Mouse (Mus musculus): ENCODE data around the gene Rnf157. TPM values are rescaled to one million over a fixed set of nuclear protein-coding genes. Genes with fewer than 3 reads are reported as not detected.

Gene Rnf157
- polyA plus RNA-seq, 1 experiment = 199 TPM

DNA sequence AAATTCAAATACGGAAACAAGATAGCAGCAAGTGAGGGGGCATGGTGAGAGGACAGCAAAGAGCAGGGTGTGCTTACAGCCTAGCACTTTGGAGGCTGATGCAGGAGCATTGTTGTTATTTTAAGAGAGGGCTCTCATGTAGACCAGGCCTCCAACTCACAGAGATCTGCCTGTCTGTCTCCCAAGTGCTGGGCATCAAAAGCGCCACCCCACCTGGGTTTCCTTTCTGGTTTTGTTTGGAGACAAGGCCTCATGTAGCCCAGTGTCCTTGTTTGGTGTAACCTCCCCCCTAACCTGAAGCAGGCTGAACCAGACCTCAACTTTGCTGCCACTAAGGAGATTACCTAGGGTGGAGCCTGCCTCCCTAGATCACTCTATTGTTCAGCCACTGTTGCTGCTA, 9.7 kb upstream of the Rnf157 start:
- Histone ChIP-seq H3K27ac (ENCODE audit: insufficient read depth, low read depth, low read length) (no peak overlapping the region), H3K4me1 (ENCODE audit: control insufficient read depth, insufficient read depth, low read length) (peaks cover 3% of the 10 kb centered on the region; the same call in 1 of the 2 replicates), H3K4me3 (ENCODE audit: insufficient read depth, low read depth, low read length) (no peak overlapping the region)
- TF ChIP-seq CTCF (IDR thresholded peaks at IDR 0.05; ENCODE audit: insufficient read depth, low read depth, low read length) (no peak), POLR2A (IDR thresholded peaks at IDR 0.05; ENCODE audit: insufficient read depth, low read depth, low read length) (no peak)
- 92% methylated on average over 2 of the region's 2 CpGs for WGBS

GRCm38 (mm10) chr11:116421102-116421501, 8.3 kb upstream of the Rnf157 start:
- peaks cover 5% of the 10 kb centered on the region; the same call in 1 of the 2 replicates for H3K4me1 ChIP-seq (ENCODE audit: control insufficient read depth, insufficient read depth, low read length)
- WGBS = 84% methylated on average over 6 of the region's 6 CpGs
- TF ChIP-seq POLR2A (IDR thresholded peaks at IDR 0.05; ENCODE audit: insufficient read depth, low read depth, low read length) = no peak
- no peak for TF ChIP-seq CTCF (IDR thresholded peaks at IDR 0.05; ENCODE audit: insufficient read depth, low read depth, low read length)
- no peak overlapping the region for H3K4me3 ChIP-seq (ENCODE audit: insufficient read depth, low read depth, low read length)
- no peak overlapping the region for H3K27ac ChIP-seq (ENCODE audit: insufficient read depth, low read depth, low read length)

GRCm38 (mm10) chr11:116418841-116419462, 6.1 kb upstream of the Rnf157 start:
- TF ChIP-seq POLR2A (IDR thresholded peaks at IDR 0.05; ENCODE audit: insufficient read depth, low read depth, low read length) (no peak), CTCF (IDR thresholded peaks at IDR 0.05; ENCODE audit: insufficient read depth, low read depth, low read length) (no peak)
- Histone ChIP-seq H3K4me3 (ENCODE audit: insufficient read depth, low read depth, low read length) (no peak overlapping the region), H3K4me1 (ENCODE audit: control insufficient read depth, insufficient read depth, low read length) (peaks cover 9% of the 10 kb centered on the region; the same call in 1 of the 2 replicates), H3K27ac (ENCODE audit: insufficient read depth, low read depth, low read length) (no peak overlapping the region)
- WGBS = 75% methylated on average over 6 of the region's 6 CpGs

DNA sequence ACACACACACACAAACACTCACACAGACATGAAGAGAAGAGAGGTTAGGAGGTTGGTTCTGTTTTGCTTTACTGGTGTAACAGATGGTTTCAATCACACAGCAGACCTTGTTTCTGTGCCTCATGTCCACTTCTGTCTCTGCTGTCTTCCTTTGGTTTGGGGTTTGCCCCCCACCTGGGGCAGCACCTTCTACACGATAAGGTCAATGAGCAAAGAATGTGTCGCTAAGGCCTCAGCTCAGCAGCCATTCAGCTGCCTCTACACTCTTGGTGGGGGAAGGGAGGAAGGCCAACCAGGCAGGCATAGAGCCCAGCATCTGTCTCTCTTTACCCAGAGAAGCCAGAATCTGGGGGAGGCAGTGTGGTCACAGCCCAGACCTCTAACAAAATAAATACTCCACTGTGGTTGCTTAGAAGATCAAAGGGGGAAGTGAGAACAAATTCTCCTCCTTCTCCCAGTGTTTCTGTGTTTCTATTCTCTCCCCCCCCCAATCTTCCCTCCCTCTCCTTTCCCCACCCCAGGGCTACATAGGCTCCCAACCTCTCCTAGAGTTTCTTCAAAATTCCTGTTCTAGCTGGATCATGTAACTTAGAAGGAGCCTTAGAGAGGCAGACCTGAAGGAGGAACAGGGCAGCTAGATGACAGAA, 5.5 kb upstream of the Rnf157 start:
- H3K4me3 ChIP-seq (ENCODE audit: insufficient read depth, low read depth, low read length) = no peak overlapping the region
- no peak overlapping the region for H3K27ac ChIP-seq (ENCODE audit: insufficient read depth, low read depth, low read length)
- WGBS = 38% methylated on average over 2 of the region's 2 CpGs
- TF ChIP-seq POLR2A (IDR thresholded peaks at IDR 0.05; ENCODE audit: insufficient read depth, low read depth, low read length) = no peak
- H3K4me1 ChIP-seq (ENCODE audit: control insufficient read depth, insufficient read depth, low read length) = peaks cover 10% of the 10 kb centered on the region

- Histone ChIP-seq H3K4me1 (ENCODE audit: control insufficient read depth, insufficient read depth, low read length) (peaks cover 13% of the 10 kb centered on the region), H3K4me3 (ENCODE audit: insufficient read depth, low read depth, low read length) (no peak overlapping the region), H3K27ac (ENCODE audit: insufficient read depth, low read depth, low read length) (no peak overlapping the region)
- TF ChIP-seq CTCF (IDR thresholded peaks at IDR 0.05; ENCODE audit: insufficient read depth, low read depth, low read length) = no peak
- TF ChIP-seq POLR2A (IDR thresholded peaks at IDR 0.05; ENCODE audit: insufficient read depth, low read depth, low read length) = no peak
- WGBS = 93% methylated on average over 5 of the region's 5 CpGs
Measured at GRCm38 (mm10) chr11:116417054-116417453, 4.2 kb upstream of the Rnf157 start.

GRCm38 (mm10) chr11:116416196-116416943, 3.5 kb upstream of the Rnf157 start:
- H3K4me3 ChIP-seq (ENCODE audit: insufficient read depth, low read depth, low read length) = no peak overlapping the region
- H3K27ac ChIP-seq (ENCODE audit: insufficient read depth, low read depth, low read length) = no peak overlapping the region
- 75% methylated on average over 6 of the region's 6 CpGs for WGBS
- no peak for TF ChIP-seq POLR2A (IDR thresholded peaks at IDR 0.05; ENCODE audit: insufficient read depth, low read depth, low read length)
- TF ChIP-seq CTCF (IDR thresholded peaks at IDR 0.05; ENCODE audit: insufficient read depth, low read depth, low read length) = no peak
- peaks cover 13% of the 10 kb centered on the region for H3K4me1 ChIP-seq (ENCODE audit: control insufficient read depth, insufficient read depth, low read length)

- H3K4me3 ChIP-seq (ENCODE audit: insufficient read depth, low read depth, low read length) = peak overlapping the region; percentile 92
- H3K27ac ChIP-seq (ENCODE audit: insufficient read depth, low read depth, low read length) = peak overlapping the region; percentile 98
- 41% methylated on average over 4 of the region's 4 CpGs for WGBS
- TF ChIP-seq POLR2A (IDR thresholded peaks at IDR 0.05; ENCODE audit: insufficient read depth, low read depth, low read length) (no peak), CTCF (IDR thresholded peaks at IDR 0.05; ENCODE audit: insufficient read depth, low read depth, low read length) (no peak)
- H3K4me1 ChIP-seq (ENCODE audit: control insufficient read depth, insufficient read depth, low read length) = peaks cover 13% of the 10 kb centered on the region
Measured at GRCm38 (mm10) chr11:116413631-116414022, 795 bp upstream of the Rnf157 start.

GRCm38 (mm10) chr11:116412028-116412827, 604 bp downstream of the Rnf157 start:
- H3K4me1 ChIP-seq (ENCODE audit: control insufficient read depth, insufficient read depth, low read length) = peaks cover 10% of the 10 kb centered on the region
- H3K4me3 ChIP-seq (ENCODE audit: insufficient read depth, low read depth, low read length) = peak overlapping the region; percentile 92
- WGBS = under 1% methylated on average over 76 of the region's 76 CpGs
- H3K27ac ChIP-seq (ENCODE audit: insufficient read depth, low read depth, low read length) = peak overlapping the region; percentile 73
- TF ChIP-seq CTCF (IDR thresholded peaks at IDR 0.05; ENCODE audit: insufficient read depth, low read depth, low read length) = no peak
- TF ChIP-seq POLR2A (IDR thresholded peaks at IDR 0.05; ENCODE audit: insufficient read depth, low read depth, low read length) = no peak

Data from olfactory bulb, adult 2 months (tissue).